Mouse (Mus musculus): ENCODE data around the gene Cypt14. TPM values are rescaled to one million over a fixed set of nuclear protein-coding genes. Genes with fewer than 3 reads are reported as not detected.
"Not testable (repeated sequence)": the region's sequence is repeated elsewhere in the genome, so short reads cannot be mapped to it uniquely, and the experiment has no call there.

The Cypt14 gene
- not detected in 2 replicates for polyA plus RNA-seq (2015; fragmentation: Nextera tagmentation; extraction: Ambion mirVana)

- H3K27me3 ChIP-seq (ENCODE audit: control insufficient read depth, insufficient read depth, low read length); H3K9me3 ChIP-seq (replicated peaks; ENCODE audit: control insufficient read depth, low read length); H3K4me2 ChIP-seq (ENCODE audit: low read depth, low read length); H3K4me3 ChIP-seq (replicated peaks; ENCODE audit: low read length); H3K9ac ChIP-seq (ENCODE audit: low read length); H3K4me1 ChIP-seq (ENCODE audit: control insufficient read depth, insufficient read depth, low read length); ATAC-seq (ENCODE audit: insufficient read depth, low FRiP score); H3K27ac ChIP-seq (ENCODE audit: low read length); H3K36me3 ChIP-seq (ENCODE audit: control insufficient read depth, insufficient read depth, low read length): not testable (repeated sequence)
- 66% methylated on average over 2 of the region's 2 CpGs for WGBS
Measured at GRCm38 (mm10) chrX:39863504-39863903, at the start of gene Cypt14. Cypt14 (minus strand) TSS chrX:39863604.

Measured in stomach, embryonic 16.5 days (tissue).